Mouse (Mus musculus) mouse trophoblast stem cell (cell line): ENCODE results near the gene Aym1.
"Not testable (repeated sequence)": the region's sequence is repeated elsewhere in the genome, so short reads cannot be mapped to it uniquely, and the experiment has no call there.

Source experiments
- in situ Hi-C, 2 experiments: fragments of 300-500 bp; cut with MseI, MboI; formaldehyde crosslinking; loops; 2 replicates in 1 of 2; 3 replicates in 1 of 2; pipeline ENCODE4 v1.15.1; 2025

The Aym1 gene

GRCm38 (mm10) chr5:113357186-113357585 lies at the start of gene Aym1:
Aym1 (plus strand) TSS chr5:113357294.
- in situ Hi-C loops, result no loop called here

DNA sequence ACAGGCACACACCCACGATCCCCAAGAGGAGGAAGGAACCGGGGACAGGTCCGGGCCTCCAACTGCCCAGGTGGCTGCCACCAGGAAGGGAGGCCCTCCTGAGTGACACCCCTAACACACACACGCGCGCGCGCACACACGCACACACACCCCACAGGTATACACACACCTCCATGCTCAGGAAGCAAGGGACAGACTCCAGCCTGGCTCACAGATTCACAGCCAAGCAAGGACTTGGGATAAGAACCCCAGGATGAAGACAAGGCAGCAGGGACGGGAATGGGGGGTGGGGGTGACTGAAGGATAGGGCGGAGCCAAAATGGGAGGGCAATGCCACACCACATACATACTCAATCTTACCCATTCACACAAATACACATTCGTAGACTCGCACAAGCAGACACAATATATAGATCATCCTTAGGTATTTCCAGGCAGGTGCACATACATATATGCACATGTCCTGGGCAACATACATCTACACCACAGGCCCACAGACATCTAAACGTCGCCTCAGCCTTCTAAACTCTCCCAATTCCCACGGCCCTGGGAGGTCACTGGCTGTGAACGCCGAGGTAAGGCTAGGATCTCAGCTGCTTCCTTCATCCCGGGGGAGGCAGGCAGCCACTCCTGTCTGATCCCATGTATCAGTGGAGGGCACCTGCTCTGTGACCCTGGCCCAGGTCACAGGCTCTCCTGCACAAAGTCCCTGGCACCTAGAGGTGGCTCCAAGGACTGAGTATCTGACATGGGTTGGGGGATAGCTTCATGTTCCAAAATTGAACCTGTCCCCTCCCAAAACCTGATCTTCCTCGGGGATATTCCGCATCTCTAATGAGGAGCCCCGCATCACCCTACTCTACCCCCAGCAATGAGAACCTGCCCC lies 47.4 kb upstream of the Aym1 start:
- in situ Hi-C loops, result no loop called here

GRCm38 (mm10) chr5:113310377-113311003 lies 46.6 kb upstream of the Aym1 start, which contains the start of gene Sgsm1:
Sgsm1 (minus strand) TSS chr5:113310786.
- in situ Hi-C loops, result no loop called here

- in situ Hi-C loops, result no loop called here
Observed at GRCm38 (mm10) chr5:113313998-113314397, 43.1 kb upstream of the Aym1 start.

GRCm38 (mm10) chr5:113323784-113324638 lies 33.1 kb upstream of the Aym1 start:
- in situ Hi-C loops, result no loop called here

- in situ Hi-C loops, result no loop called here
Observed at GRCm38 (mm10) chr5:113329463-113329862, 27.6 kb upstream of the Aym1 start.

- in situ Hi-C loops, result no loop called here
Observed at GRCm38 (mm10) chr5:113330202-113330601, 26.9 kb upstream of the Aym1 start.

DNA sequence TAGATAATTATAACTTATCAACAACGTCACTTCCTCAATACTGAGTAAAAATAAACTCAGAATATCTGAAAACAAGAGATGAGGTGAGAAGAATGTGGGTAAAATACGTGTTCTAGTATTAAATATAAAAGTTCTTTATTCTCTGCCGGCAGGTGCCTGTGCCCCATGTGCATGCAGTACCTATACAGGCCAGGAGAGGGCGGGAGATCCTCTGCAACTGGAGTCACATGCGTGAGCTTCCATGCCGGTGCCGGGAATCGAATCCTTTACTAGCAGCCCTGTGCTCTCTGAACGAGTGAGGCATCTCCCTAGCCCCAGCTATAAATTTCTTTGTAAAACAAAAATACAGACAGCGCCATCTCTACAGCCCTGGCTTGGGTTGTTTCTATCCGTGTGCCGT lies 24.9 kb upstream of the Aym1 start:
- in situ Hi-C loops, result no loop called here

GRCm38 (mm10) chr5:113332899-113333298 lies 24.2 kb upstream of the Aym1 start:
- in situ Hi-C loops, result no loop called here

DNA sequence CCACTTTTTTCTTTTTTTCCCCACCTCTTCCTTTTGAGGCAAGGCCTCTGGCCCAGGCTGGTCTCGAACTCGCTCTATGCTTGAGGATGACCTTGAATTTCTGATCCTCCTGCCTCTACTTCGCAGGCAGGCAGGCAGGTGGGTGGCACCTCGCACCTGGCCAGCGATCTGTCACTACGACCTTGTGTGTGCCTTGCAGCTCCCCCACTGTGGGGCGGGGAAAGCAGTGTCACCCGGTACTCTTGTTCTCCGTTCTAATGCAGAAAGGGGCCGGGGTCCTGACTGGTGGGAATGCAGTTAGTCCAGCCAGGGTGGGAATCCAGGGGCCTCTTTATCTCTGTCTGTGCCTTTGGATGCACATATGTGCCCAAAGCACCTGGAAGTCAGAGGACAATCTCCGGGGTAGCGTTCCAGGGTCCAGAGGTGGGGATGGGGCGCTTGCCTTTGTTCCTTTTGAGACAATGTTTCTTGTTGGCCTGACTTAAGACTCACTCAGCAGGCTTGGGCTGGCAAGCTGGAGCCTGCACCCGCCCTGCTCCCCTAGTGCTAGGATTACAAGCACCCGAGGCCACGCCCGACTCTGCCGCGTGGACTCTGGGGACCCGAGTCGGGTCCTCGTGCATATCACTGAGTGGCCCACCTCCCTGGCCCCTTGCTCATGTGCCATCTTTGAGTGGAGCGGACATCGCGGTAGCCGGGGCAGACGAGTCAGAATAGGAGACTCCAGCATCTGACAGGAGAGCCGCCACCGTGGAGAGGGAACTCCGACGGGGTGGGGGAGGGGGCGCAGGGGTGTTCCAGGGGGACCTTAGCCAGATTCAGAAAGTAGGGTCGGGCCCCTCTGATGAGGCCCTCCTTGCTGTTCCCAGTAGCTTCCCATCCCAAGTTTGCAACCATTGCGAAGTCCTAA lies 22.2 kb upstream of the Aym1 start:
- in situ Hi-C loops, result no loop called here

DNA sequence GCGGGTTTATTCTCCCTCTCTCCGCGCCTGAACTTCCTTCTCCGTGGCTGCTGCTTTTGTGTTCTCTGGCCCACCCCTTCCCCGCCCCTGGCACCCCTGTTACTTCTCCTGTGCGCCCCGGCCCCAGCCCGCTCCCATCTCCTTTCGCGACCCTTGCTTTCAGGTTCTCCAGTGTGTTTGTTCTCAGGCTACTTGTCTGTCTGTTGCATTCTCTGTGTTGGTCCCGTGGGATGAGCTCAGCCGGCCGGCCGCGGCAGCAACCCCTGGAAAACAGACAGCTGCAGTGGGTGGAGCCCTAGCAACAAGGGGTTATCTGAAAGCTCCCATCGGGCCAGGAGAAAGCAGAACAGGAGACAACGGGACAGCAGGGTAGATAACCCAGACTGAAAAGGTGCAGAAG lies 21.4 kb upstream of the Aym1 start:
- in situ Hi-C loops, result no loop called here

DNA sequence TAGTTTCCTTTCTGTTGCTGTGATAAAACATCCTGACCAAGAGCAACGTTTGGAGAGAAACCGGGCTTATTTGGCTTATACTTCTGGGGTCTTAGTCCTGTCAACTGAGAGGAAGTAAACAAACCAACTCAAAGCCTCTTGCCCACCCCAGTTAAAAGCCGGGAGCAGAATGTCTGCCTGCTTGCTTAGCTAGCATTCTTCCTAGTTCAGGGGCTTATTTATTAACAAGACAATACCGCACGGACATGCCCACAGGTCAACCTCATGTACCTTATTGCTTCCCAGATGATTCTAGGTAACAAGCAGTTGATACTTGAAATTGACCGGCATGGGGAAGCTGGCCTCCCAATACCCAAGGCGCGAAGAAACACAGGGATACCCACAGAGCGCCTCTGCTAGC lies 20.8 kb upstream of the Aym1 start:
- in situ Hi-C loops, result no loop called here

GRCm38 (mm10) chr5:113344635-113345386 lies 12.3 kb upstream of the Aym1 start:
- in situ Hi-C loops, result no loop called here

DNA sequence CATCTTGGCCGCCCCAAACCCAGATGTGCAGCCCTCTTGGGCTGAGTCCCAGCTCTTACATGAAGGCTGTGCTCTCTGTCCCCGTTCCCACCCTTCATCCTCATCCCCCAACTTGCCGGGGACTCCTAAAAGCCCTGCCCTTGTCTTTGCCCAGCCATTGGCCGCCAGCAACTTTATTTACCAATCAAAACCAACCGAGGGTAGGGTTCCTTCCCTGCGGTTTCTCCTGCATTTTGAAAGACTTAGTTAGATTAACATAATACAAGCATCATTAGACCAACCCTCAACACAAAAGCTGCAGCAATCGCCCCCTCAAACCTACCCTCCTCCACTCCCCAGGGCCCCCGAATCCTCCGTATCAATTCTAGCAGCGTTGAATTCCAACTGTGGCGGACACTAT lies 11.3 kb upstream of the Aym1 start:
- in situ Hi-C loops, result no loop called here

GRCm38 (mm10) chr5:113346651-113347050 lies 10.4 kb upstream of the Aym1 start:
- in situ Hi-C loops, result not testable (repeated sequence)

- in situ Hi-C loops, result no loop called here
Observed at GRCm38 (mm10) chr5:113347593-113347992, 9.5 kb upstream of the Aym1 start.

GRCm38 (mm10) chr5:113348597-113348996 lies 8.5 kb upstream of the Aym1 start:
- in situ Hi-C loops, result no loop called here

- in situ Hi-C loops, result no loop called here
Observed at GRCm38 (mm10) chr5:113349226-113349625, 7.9 kb upstream of the Aym1 start.

- in situ Hi-C loops, result no loop called here
Observed at GRCm38 (mm10) chr5:113349810-113350209, 7.3 kb upstream of the Aym1 start.

GRCm38 (mm10) chr5:113351768-113352167 lies 5.3 kb upstream of the Aym1 start:
- in situ Hi-C loops, result no loop called here
